Mouse (Mus musculus): Measurements from ENCODE around the gene Fmo1.

Fmo1 gene

DNA sequence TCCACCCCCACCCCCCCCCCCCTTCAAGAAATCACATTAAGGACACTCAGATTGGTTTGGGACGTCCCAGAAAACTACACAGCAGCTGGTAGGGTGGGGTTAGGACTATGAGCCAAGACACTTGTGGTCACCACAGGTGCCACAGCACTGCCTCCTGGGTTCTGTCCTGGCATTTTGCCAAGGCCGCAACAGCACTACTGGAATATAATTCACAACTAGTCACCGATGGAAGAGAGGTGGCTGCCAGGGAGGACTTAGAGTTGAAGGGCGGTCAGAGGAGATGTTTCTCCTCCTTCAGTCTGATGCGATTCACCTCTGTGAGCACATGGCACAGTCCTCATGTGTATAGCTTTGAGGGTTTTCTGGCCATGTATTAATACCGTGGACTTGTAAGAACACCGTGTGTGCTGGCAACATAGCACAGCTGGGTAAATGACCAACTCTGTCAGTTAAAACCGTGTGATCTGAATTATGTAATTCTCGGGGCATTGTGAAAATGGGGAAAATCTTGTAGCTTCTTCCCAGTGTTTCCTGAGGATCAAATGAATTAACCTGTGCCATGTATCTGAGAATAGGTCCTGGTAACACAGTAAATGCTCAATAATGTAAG lies 6.3 kb downstream of the Fmo1 start:
- no peak for DNase-seq

DNA sequence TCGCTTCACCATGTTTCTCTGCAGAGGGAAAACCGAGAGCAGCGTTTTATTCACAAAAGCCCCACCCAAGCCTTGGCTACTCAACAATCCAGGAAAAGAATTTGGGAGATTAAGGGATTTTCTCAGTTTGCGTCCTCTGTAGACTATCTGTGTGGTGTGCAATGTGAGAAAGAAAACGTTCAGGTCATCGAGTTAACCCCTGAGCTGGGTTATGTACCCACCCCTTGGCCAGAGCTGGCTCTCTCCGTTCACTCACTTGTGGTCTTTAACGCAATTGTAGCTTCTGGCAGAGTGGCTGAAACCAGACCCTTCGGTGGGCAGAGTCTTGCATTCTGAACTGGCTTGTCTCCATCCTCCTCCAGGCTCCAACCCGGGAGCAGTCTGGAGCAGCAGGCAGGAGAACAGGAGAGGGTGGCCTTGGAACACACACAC lies 6.8 kb downstream of the Fmo1 start:
- no peak for DNase-seq

GRCm38 (mm10) chr1:162858748-162859130 lies 7.7 kb downstream of the Fmo1 start:
- DNase-seq, result no peak

GRCm38 (mm10) chr1:162857766-162858747 lies 8.4 kb downstream of the Fmo1 start:
- no peak for DNase-seq

DNA sequence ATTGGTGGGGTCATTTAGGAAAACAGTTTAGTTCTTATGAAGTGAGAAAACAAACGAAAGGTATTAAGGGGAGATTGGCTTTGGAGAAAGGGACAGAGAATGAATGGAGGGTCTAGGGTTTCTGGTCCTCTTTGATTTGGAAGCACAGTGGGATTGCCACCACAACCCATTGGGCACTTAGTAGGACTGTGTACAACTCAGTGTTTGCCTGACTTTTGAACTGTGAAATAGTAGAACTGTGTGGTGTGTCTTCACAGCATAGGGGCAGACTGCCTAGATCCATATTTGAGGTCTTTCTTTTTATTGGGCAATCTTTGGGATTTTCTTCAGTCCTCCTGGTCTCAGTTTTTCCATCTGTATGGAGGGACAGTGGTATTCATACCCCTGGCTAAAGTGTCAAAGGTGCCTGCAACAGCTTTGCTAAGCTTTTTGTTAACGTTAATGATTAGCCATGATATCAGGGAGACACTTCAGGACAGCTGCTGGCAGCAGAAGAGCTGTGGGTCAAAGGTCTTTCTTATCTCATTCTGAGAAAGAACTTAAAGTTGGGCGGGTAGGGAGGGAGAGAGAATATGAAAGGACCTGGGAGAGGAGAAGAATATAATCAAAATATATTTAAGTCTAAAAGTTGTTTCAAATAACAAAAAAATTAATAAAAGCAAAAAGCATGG lies 12.5 kb downstream of the Fmo1 start:
- no peak for DNase-seq

DNA sequence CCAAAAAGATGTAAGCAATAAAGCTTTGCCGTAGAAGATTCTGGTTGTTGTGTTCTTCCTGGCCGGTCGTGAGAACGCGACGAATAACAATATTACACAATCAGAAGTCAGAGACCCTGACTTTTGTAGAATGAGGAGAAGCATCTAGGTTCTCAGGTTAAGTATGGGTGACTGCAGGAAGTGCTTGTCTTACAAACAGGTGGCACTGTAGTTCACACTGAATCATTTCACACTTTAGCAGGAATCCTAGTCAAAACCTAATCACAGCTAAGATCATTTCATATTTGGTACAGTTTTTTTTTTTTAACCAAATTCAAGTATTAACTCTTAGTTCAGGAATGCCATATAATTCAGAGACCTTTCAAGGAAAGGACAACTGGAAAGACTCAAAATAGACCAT lies 18.9 kb downstream of the Fmo1 start:
- no peak for DNase-seq

DNA sequence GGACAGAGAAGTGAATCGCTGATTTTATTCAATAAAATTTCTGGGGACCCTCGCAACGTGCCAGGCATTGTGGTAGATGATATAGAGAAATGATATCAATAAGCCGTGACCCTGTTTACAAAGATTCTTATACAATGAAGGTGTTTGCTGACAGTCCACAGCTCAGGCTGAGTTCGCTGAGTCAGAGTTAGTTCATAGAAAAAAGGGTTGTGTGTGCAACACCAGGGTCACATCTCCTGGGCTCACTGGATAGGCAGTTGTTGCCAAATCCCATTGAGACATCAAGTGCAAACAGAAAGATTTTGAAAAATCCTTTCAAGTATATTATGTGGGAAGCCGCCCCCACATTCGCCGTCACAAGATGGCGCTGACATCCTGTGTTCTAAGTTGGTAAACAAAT lies 26.2 kb downstream of the Fmo1 start:
- DNase-seq, result no peak

DNA sequence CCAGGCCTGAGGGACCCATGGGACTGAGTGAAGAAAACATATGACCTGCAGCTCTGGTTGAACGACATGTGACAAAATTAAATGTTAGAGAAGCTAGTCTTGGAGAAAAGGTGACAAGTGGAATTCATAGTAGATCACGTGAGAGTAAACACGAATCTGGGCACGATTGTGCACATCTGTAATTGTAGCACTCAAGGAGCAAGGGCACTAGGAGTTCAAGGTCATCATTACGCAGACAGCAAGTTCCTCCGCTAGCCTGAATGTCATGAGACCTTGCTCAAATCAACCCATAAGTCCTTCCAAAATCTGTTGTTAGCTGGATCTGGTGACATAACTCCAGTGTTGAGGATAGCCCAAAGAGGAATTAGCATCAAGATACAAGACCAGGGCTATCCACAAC lies 27.4 kb downstream of the Fmo1 start:
- DNase-seq, result no peak

GRCm38 (mm10) chr1:162834342-162834741 lies 32.1 kb downstream of the Fmo1 start:
- DNase-seq, result no peak

DNA sequence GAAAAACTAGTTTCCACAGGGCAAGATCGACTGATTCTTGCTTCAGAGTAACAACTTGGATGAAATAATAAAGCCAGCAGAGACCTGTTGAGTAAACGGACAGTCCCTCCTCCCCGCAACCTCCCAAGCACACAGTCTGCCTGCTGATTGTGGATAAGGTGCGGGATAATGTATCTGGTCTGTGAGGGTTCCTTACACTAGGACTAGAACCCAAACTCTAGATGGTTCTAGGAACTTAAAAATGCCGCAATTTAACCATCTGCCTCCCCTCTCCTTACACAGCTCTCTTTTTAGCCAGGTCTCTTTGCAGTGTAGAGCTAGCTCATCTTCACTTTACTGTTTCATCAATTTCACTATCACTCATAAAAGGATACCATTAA lies 33.8 kb downstream of the Fmo1 start:
- no peak for DNase-seq

GRCm38 (mm10) chr1:162831838-162832573 lies 34.4 kb downstream of the Fmo1 start:
- no peak for DNase-seq

- no peak for DNase-seq
These were observed 47.1 kb downstream of the Fmo1 start for GRCm38 (mm10) chr1:162819280-162819679.

DNA sequence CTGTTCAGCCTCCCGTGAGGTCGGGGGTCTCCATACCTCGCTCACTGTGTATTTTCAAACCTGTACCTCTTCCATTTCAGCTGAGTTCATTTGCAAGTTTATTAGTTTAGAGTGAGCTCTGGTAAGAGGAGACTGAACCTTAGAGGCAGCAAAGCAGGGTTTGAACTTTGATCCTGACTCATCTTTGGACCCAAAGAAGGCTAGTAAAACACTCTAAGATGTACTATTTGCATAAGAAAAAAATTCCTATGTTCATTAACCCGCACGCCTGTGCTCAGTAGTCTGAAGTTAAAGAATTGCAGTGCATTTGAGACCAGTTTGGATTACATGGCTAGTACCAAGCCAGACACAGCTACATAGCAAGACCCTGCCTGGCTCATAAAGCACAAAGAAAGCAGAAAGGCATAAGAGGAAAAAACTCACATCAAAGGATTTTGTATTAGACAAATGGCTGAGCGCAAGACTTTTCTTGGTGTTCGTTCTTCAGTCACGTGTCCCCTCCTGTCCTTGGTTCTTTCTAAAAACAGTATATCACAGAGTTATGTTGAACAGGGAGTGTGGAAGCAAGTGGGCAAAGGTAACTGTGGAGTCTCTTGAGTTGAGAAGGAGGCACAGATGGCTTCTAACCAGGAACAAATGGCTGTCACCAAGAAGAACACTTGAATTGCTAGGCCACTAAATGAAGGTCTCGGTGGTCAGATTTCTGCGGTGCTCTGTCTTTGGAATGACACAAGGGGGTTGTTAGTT lies 50.9 kb downstream of the Fmo1 start:
- no peak for DNase-seq

DNA sequence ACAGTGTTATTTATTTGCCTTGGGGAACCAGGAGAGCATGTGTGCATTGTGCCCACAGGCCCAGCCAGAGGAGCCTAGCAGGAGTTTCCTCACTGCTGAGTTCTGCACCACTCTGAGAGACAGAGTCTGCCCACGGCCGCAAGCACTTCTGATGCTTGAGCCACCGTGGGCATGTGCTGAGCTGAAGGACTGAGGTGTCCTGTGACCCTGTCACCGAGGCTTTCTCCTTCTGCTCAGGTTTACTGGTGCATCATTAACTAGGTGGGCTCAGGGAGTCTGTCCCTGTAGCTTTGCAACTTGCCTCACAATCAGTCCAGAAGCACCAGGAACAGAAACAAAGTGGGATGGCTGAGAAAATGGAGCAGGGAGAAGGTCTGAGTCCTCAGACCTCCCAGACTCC lies 51.5 kb downstream of the Fmo1 start:
- no peak for DNase-seq

DNA sequence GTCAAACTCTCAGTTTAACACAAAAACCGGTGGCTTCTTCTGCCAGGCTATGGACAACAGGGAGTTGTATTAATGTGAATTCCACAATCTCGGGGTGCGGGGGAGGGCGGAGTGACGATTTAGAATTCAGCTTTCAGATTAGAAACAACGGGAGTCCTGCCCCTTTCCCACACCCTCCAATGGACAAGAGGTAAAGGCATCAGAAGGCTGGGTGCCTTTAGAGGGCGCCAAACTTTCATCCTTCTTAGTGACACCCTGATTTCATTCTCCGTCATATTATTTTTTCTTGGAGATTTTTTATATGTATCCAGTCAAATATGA lies 52.6 kb downstream of the Fmo1 start, which contains the start of gene Fmo4:
Gene Fmo4, minus strand, starts transcription at position 137 of the 321 bp plus-strand sequence.
- no peak for DNase-seq

GRCm38 (mm10) chr1:162813143-162813835 lies 53.1 kb downstream of the Fmo1 start:
- no peak for DNase-seq

DNA sequence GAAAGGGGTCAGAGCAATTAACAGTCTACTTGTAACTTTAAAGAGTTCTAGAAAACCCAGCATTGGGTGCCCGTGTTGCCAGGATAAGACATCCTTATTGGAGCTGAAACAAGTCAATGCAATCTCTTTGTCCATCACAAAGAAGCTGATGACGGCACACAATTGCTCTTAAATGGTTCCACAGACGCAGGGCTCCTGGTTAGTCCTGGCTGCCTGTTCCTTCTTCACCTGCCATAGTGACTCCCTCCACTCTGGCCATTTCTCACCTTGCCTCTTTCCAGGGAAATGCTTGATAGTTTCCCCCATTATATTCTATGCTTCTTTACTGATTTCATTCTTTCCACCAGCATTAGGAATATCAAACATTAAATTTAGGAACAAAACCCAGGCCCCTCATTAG lies 57.9 kb downstream of the Fmo1 start:
- no peak for DNase-seq

DNA sequence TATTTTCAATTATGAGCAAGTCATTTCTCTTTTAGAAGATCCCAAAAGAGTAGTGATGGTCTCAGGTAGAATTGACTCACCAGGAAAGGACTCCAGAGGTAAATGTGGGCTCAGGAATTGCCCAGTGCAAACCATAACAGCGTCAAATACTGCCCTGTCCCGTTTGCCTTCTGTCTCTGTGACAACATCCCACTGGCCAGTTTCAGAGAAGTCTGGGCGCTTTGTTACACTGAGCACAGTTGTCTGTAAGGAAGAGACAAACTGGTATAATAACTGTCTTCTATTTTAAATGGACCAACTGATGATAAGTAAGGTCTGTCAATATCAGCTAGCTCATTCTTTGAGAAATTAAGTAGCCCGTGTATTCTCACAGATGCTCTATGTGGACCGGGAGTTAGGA lies 59.0 kb downstream of the Fmo1 start:
- no peak for DNase-seq

DNA sequence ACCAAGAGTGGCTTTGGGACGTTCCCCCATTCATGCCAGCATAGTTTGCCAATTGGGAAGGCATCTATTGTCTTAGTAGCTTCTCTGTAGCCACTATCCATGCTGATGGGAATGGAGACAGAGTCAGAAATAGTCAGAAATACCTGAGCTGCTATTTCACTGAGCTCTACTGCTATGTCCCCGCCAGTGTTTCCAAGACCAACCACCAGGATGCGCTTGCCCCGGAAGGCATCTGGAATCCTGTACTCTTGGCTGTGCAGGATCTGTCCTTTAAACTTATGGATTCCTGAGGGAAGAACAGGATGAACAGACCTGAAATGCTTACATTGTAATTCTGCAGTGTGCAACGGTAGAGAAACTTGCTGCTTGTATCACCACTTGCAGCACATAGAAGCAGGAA lies 61.4 kb downstream of the Fmo1 start:
- no peak for DNase-seq

DNA sequence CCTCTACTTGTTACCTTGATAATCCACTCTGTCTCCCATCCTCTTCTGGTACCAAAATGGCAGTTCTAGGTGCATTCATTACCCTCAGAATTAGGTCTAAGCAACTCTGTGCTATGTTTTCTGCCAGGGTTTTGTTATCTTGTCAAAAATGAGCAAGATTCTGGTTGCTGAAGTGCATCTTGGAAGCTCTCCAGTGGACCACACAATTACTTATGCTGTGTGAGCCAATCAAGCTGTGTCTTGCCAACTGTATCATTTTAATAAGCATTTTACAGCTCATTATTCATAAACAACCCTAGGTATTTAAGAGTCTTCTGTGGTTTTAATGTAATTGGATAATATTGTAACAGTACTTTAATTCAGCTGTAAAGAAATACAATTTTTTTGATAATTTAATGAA lies 70.0 kb downstream of the Fmo1 start:
- no peak for DNase-seq

- no peak for DNase-seq
These were observed 73.9 kb downstream of the Fmo1 start for GRCm38 (mm10) chr1:162792306-162793044.

Measured in cerebellum, adult 9-11 months (tissue).